Mouse (Mus musculus): ENCODE data around the gene Gm10666. TPM values are rescaled to one million over a fixed set of nuclear protein-coding genes. Genes with fewer than 3 reads are reported as not detected.
"Not testable (repeated sequence)": the region's sequence is repeated elsewhere in the genome, so short reads cannot be mapped to it uniquely, and the experiment has no call there.

Gene Gm10666
- polyA plus RNA-seq (2012; rRNA removed), result not detected in 2 replicates

DNA sequence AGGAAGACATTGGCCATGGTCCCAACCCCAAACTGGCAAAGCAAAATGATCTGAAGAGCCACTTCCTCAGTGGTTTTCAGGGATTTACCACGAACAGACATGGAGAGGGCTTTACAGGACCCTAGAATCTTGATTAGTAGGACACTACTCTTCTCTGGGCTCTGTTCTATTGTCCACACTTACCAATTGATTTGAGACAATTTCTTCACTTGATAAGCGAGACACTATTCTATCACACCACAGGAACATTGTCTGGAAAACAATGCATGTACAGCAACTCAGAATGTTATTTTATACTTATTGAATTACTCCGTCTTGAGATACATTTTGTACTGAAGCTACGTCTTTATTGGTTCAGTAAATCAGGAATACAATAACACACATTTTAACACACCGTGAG is at the start of gene Gm10666:
Gene Gm10666 (minus strand): TSS at position 101 of the 400 bp plus-strand sequence.
- DNase-seq (ENCODE audit: low read depth), result not testable (repeated sequence)

DNA sequence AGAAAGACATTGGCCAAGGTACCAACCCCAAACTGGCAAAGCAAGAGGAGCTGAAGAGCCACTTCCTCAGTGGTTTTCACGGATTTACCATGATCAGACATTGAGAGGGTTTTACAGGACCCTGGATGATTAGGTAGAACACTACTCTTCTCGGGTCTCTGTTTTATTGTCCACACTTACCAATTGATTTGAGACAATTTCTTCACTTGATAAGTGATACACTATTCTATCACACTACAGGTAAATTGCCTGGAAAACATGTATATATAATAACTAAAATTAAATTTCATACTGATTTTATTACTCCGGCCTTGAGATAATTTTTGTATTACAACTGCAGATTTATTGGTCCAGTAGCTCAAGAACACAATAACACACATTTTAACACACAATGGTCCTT is 29.4 kb upstream of the Gm10666 start, which contains the start of gene Vmn1r142:
Gene Vmn1r142 (minus strand): TSS at position 101 of the 400 bp plus-strand sequence.
- DNase-seq (ENCODE audit: low read depth), result not testable (repeated sequence)

DNA sequence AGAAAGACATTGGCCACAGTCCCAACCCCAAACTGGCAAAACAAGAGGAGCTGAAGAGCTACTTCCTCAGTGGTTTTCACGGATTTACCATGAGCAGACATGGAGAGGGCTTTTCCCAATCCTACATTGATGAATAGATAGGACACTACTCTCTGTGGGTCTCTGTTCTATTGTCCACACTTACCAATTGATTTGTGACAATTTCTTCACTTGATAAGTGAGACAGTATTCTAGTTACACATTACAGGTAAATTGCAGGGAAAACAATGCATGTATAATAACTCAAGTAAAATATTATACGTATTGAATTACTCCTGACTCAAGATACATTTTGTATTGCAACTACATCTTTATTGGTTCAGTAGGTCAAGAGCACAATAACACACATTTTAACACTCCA is 16.4 kb downstream of the Gm10666 start, which contains the start of gene Gm16451:
Gene Gm16451 (minus strand): TSS at position 101 of the 400 bp plus-strand sequence.
- not testable (repeated sequence) for DNase-seq (ENCODE audit: low read depth)

Other genes starting within 250 kb of the Gm10666 start
- not detected in 2 replicates for gene Gm5891, start 213.4 kb downstream of the Gm10666 start, polyA plus RNA-seq (2012; rRNA removed)
- gene Vmn1r137, start 140.2 kb downstream of the Gm10666 start, polyA plus RNA-seq (2012; rRNA removed), result not detected in 2 replicates
- gene Vmn1r138, start 105.8 kb downstream of the Gm10666 start, polyA plus RNA-seq (2012; rRNA removed), result not detected in 2 replicates
- not detected in 2 replicates for gene Gm6176, start 78.4 kb downstream of the Gm10666 start, polyA plus RNA-seq (2012; rRNA removed)
- not detected in 2 replicates for gene Vmn1r139, start 65.7 kb downstream of the Gm10666 start, polyA plus RNA-seq (2012; rRNA removed)
- gene Gm16451, start 16.5 kb downstream of the Gm10666 start, polyA plus RNA-seq (2012; rRNA removed), result not detected in 2 replicates
- not detected in 2 replicates for gene Vmn1r142, start 29.3 kb upstream of the Gm10666 start, polyA plus RNA-seq (2012; rRNA removed)
- not detected in 2 replicates for gene Vmn1r143, start 54.6 kb upstream of the Gm10666 start, polyA plus RNA-seq (2012; rRNA removed)
- not detected in 2 replicates for gene Gm8653, start 66.5 kb upstream of the Gm10666 start, polyA plus RNA-seq (2012; rRNA removed)
- gene Gm8453, start 94.7 kb upstream of the Gm10666 start, polyA plus RNA-seq (2012; rRNA removed), result not detected in 2 replicates
- gene Gm4187, start 195.0 kb upstream of the Gm10666 start, polyA plus RNA-seq (2012; rRNA removed), result not detected in 2 replicates
- gene Gm8660, start 236.3 kb upstream of the Gm10666 start, polyA plus RNA-seq (2012; rRNA removed), result not detected in 2 replicates

Data from brain, embryonic 14.5 days (tissue).